Mouse (Mus musculus) bone marrow macrophage, adult 2 months (primary cell): ENCODE measurements around the gene Stim2.

Experiments
- CTCF ChIP-seq: IDR thresholded peaks from 2 replicates; pipeline ENCODE4 v1.5.1; 2012; ENCODE audit warnings: low read depth, mild to moderate bottlenecking, low read length, moderate library complexity
- POLR2A ChIP-seq: IDR thresholded peaks from 2 replicates; pipeline ENCODE4 v1.6.1; 2012; ENCODE audit warnings: mild to moderate bottlenecking, low read depth, low read length, borderline replicate concordance

DNA sequence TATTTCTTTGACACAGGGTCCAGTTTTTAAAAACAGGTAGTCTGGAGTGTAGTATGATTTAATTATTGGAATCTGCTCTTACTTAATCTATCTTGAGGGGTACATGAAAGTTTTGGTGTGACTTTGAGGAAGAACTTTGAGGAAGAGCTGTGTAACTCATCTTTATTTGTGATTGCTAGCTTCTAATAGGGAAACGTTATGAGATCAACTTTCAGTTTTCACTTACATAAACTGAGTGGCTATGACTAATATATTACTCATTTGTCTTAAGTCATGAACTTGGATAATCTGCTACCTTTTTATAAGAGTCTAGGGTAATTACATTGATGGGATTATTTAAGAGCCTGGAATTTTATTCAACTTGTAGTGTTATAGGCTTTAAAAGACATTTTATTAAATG is 15.0 kb downstream of the Stim2 start:
- no peak for TF ChIP-seq CTCF
- TF ChIP-seq POLR2A = no peak
